Comparison of ENCODE assay signal across 15 mouse cellular contexts in the genomic region with DNA sequence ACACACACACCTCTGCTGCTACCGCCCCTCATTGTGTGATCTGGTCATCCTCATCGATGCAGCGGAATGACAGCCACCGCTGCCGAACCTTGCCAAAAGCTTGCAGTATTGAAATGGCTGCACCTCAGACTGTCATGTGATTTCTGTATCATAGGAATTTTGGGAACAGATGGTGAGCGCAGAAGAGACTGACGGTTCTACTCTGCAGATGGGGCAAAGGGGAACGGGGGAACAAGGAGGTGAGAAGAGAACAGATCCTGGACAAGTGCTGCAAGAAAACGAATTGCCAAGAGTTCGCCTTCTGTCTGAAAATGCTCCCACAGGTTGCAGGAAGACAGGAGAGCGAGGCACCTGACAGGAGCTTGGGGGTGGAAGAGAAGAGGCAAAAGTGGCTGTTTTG.
DNase-seq lines count a peak whose midpoint lies in the region; ATAC-seq and TF ChIP-seq lines count a peak whose summit lies in the region.
"Had no signal": no experiment of that assay in that cellular context is flagged by ENCODE, and none has a peak within 500 bp of the region (broad histone marks: within the 10 kb centered on the region; RNA-seq: fewer than 3 reads in every experiment).

No protein-coding gene starts in this region.

- peak; percentile 14 to 23 for DNase-seq in cerebellum, adult 2 months
- no peak for DNase-seq in cerebellum, adult 9-10 months
- DNase-seq in hindbrain, embryonic 11.5 days (ENCODE audit: low spot score) = no peak
- DNase-seq in midbrain, embryonic 11.5 days (ENCODE audit: low spot score, missing footprints) = no peak
- no peak for DNase-seq in spleen, postnatal 14 days (ENCODE audit: low spot score in 2 of 2)
- DNase-seq: adrenal gland, postnatal 36 days; heart, adult 2 months; liver, embryonic 13.5 days; right cerebral cortex, postnatal 14 days had no signal

- no peaks in the 10 kb centered on the region for H3K27me3 ChIP-seq in cerebellum, adult 2 months (ENCODE audit: control insufficient read depth, insufficient read depth, low read length)
- no peaks in the 10 kb centered on the region for H3K27me3 ChIP-seq in hindbrain, embryonic 13.5 days
- no peaks in the 10 kb centered on the region for H3K27me3 ChIP-seq in hindbrain, embryonic 11.5 days (ENCODE audit: control insufficient read depth, insufficient read depth, low read length)
- H3K27me3 ChIP-seq in midbrain, embryonic 15.5 days (replicated peaks) = no peaks in the 10 kb centered on the region
- no peaks in the 10 kb centered on the region for H3K27me3 ChIP-seq in midbrain, embryonic 11.5 days (ENCODE audit: control insufficient read depth, insufficient read depth, low read length)
- no peaks in the 10 kb centered on the region for H3K27me3 ChIP-seq in neural tube, embryonic 14.5 days (ENCODE audit: control insufficient read depth, insufficient read depth, low read length)
- H3K27me3 ChIP-seq: embryonic facial prominence, embryonic 12.5 days; kidney, embryonic 15.5 days; liver, embryonic 13.5 days had no signal

- TF ChIP-seq CTCF in cerebellum, adult 2 months (IDR thresholded peaks at IDR 0.05; ENCODE audit: borderline replicate concordance, insufficient read depth, low read depth, low read length) = no peak

- peak overlapping the region; percentile 38; the same call in 1 of the 2 replicates for H3K4me2 ChIP-seq in hindbrain, embryonic 13.5 days
- no peak overlapping the region for H3K4me2 ChIP-seq in hindbrain, embryonic 11.5 days (replicated peaks; ENCODE audit: low read depth, low read length)
- H3K4me2 ChIP-seq in midbrain, embryonic 15.5 days = no peak overlapping the region
- no peak overlapping the region for H3K4me2 ChIP-seq in midbrain, embryonic 11.5 days
- H3K4me2 ChIP-seq in neural tube, embryonic 14.5 days (ENCODE audit: low read depth, low read length) = no peak overlapping the region; the same call in 1 of the 2 replicates
- H3K4me2 ChIP-seq: embryonic facial prominence, embryonic 12.5 days; kidney, embryonic 15.5 days; liver, embryonic 13.5 days had no signal

- H3K9me3 ChIP-seq in hindbrain, embryonic 13.5 days = peaks cover 10% of the 10 kb centered on the region; the same call in 1 of the 2 replicates
- no peaks in the 10 kb centered on the region for H3K9me3 ChIP-seq in hindbrain, embryonic 11.5 days (ENCODE audit: control insufficient read depth, low read length)
- H3K9me3 ChIP-seq in midbrain, embryonic 15.5 days = 0 out of 2 replicates have a peak, but pooled peaks cover 5% of the 10 kb centered on the region
- no peaks in the 10 kb centered on the region for H3K9me3 ChIP-seq in midbrain, embryonic 11.5 days (ENCODE audit: control insufficient read depth, low read length)
- no peaks in the 10 kb centered on the region for H3K9me3 ChIP-seq in neural tube, embryonic 14.5 days (ENCODE audit: control insufficient read depth, low read length)
- H3K9me3 ChIP-seq: embryonic facial prominence, embryonic 12.5 days; kidney, embryonic 15.5 days; liver, embryonic 13.5 days had no signal

- peak overlapping the region; percentile 11 for H3K4me3 ChIP-seq in cerebellum, adult 2 months (replicated peaks; ENCODE audit: insufficient read depth, low read depth, low read length)
- H3K4me3 ChIP-seq in hindbrain, embryonic 13.5 days = no peak overlapping the region
- H3K4me3 ChIP-seq in hindbrain, embryonic 11.5 days (ENCODE audit: low read depth, low read length) = no peak overlapping the region
- no peak overlapping the region for H3K4me3 ChIP-seq in midbrain, embryonic 15.5 days
- H3K4me3 ChIP-seq in midbrain, embryonic 11.5 days (ENCODE audit: low read depth, low read length) = no peak overlapping the region
- H3K4me3 ChIP-seq in neural tube, embryonic 14.5 days (ENCODE audit: low read depth, low read length) = no peak overlapping the region
- H3K4me3 ChIP-seq: embryonic facial prominence, embryonic 12.5 days; heart, adult 2 months; kidney, embryonic 15.5 days; liver, embryonic 13.5 days had no signal

- TF ChIP-seq POLR2A in cerebellum, adult 2 months (IDR thresholded peaks at IDR 0.05; ENCODE audit: borderline replicate concordance, insufficient read depth, low read length) = no peak

- H3K4me1 ChIP-seq in cerebellum, adult 2 months (ENCODE audit: control insufficient read depth, insufficient read depth, low read length) = no peaks in the 10 kb centered on the region
- H3K4me1 ChIP-seq in hindbrain, embryonic 13.5 days (replicated peaks) = peaks cover 21% of the 10 kb centered on the region
- H3K4me1 ChIP-seq in hindbrain, embryonic 11.5 days (replicated peaks; ENCODE audit: control insufficient read depth, insufficient read depth, low read length) = no peaks in the 10 kb centered on the region
- peaks cover 23% of the 10 kb centered on the region for H3K4me1 ChIP-seq in midbrain, embryonic 15.5 days
- peaks cover 3% of the 10 kb centered on the region; the same call in 1 of the 2 replicates for H3K4me1 ChIP-seq in midbrain, embryonic 11.5 days (ENCODE audit: control insufficient read depth, insufficient read depth, low read length)
- peaks cover 12% of the 10 kb centered on the region; the same call in 1 of the 2 replicates for H3K4me1 ChIP-seq in neural tube, embryonic 14.5 days (ENCODE audit: control insufficient read depth, insufficient read depth, low read length)
- H3K4me1 ChIP-seq: kidney, embryonic 15.5 days; liver, embryonic 13.5 days had no signal

- WGBS in cerebellum, adult 2 months = 11% methylated on average over 11 of the region's 11 CpGs
- 71% methylated on average over 11 of the region's 11 CpGs for WGBS in hindbrain, embryonic 13.5 days
- 81% methylated on average over 11 of the region's 11 CpGs for WGBS in hindbrain, embryonic 11.5 days
- 76% methylated on average over 11 of the region's 11 CpGs for WGBS in midbrain, embryonic 15.5 days
- 85% methylated on average over 11 of the region's 11 CpGs for WGBS in midbrain, embryonic 11.5 days
- WGBS in neural tube, embryonic 14.5 days = 65% methylated on average over 11 of the region's 11 CpGs

- no peak for ATAC-seq in hindbrain, embryonic 13.5 days (ENCODE audit: low FRiP score)
- ATAC-seq in hindbrain, embryonic 11.5 days (ENCODE audit: low FRiP score) = no peak
- ATAC-seq in midbrain, embryonic 15.5 days (replicated peaks) = no peak
- no peak for ATAC-seq in midbrain, embryonic 11.5 days (ENCODE audit: low FRiP score)
- ATAC-seq in neural tube, embryonic 14.5 days (ENCODE audit: low read depth) = peak; percentile 38; the same call in 1 of the 2 replicates
- ATAC-seq: activated CD4-positive, CD25-positive, alpha-beta regulatory T cell, adult 4 months had no signal

- no peak overlapping the region for H3K27ac ChIP-seq in cerebellum, adult 2 months (ENCODE audit: insufficient read depth, low read length)
- H3K27ac ChIP-seq in hindbrain, embryonic 13.5 days = peak overlapping the region; percentile 69
- no peak overlapping the region for H3K27ac ChIP-seq in hindbrain, embryonic 11.5 days (ENCODE audit: low read depth, low read length)
- peak overlapping the region; percentile 68 for H3K27ac ChIP-seq in midbrain, embryonic 15.5 days
- H3K27ac ChIP-seq in midbrain, embryonic 11.5 days (ENCODE audit: low read depth, low read length) = no peak overlapping the region
- peak overlapping the region; percentile 66; the same call in 1 of the 2 replicates for H3K27ac ChIP-seq in neural tube, embryonic 14.5 days (ENCODE audit: low read depth, low read length)
- H3K27ac ChIP-seq: embryonic facial prominence, embryonic 12.5 days; heart, adult 2 months; kidney, embryonic 15.5 days; liver, embryonic 13.5 days had no signal

- no peak overlapping the region for H3K9ac ChIP-seq in hindbrain, embryonic 13.5 days
- no peak overlapping the region for H3K9ac ChIP-seq in hindbrain, embryonic 11.5 days (ENCODE audit: low read depth, low read length)
- no peak overlapping the region for H3K9ac ChIP-seq in midbrain, embryonic 15.5 days
- no peak overlapping the region for H3K9ac ChIP-seq in midbrain, embryonic 11.5 days (ENCODE audit: low read length)
- H3K9ac ChIP-seq in neural tube, embryonic 14.5 days (replicated peaks; ENCODE audit: low read depth, low read length) = no peak overlapping the region
- H3K9ac ChIP-seq: embryonic facial prominence, embryonic 12.5 days; kidney, embryonic 15.5 days; liver, embryonic 13.5 days had no signal

- H3K36me3 ChIP-seq in hindbrain, embryonic 13.5 days = no peaks in the 10 kb centered on the region
- H3K36me3 ChIP-seq in hindbrain, embryonic 11.5 days (ENCODE audit: control insufficient read depth, insufficient read depth, low read length) = no peaks in the 10 kb centered on the region
- no peaks in the 10 kb centered on the region for H3K36me3 ChIP-seq in midbrain, embryonic 15.5 days (replicated peaks)
- H3K36me3 ChIP-seq in midbrain, embryonic 11.5 days (ENCODE audit: control insufficient read depth, insufficient read depth, low read length) = no peaks in the 10 kb centered on the region
- H3K36me3 ChIP-seq in neural tube, embryonic 14.5 days (ENCODE audit: control insufficient read depth, insufficient read depth, low read length) = no peaks in the 10 kb centered on the region
- H3K36me3 ChIP-seq: embryonic facial prominence, embryonic 12.5 days; kidney, embryonic 15.5 days; liver, embryonic 13.5 days had no signal

Comparison
In these comparisons a context has a peak if more than half of its experiments do, and no peak if none do; other contexts are left out.
1. DNase-seq: peak in cerebellum, adult 2 months (2 of 2); none in cerebellum, adult 9-10 months (single experiment), hindbrain, embryonic 11.5 days (single experiment), midbrain, embryonic 11.5 days (single experiment) and spleen, postnatal 14 days (0 of 2).
2. H3K27ac ChIP-seq: peak in hindbrain, embryonic 13.5 days (single experiment), midbrain, embryonic 15.5 days (single experiment) and neural tube, embryonic 14.5 days (single experiment); none in cerebellum, adult 2 months (single experiment), hindbrain, embryonic 11.5 days (single experiment) and midbrain, embryonic 11.5 days (single experiment).